Mouse (Mus musculus): ENCODE measurements at regions not wholly inside any gene's neighbourhood (a gene's known extent, or its start where the extent isn't known, plus 50 kb on each side); places are given as distances from the start of the nearest gene placed in this dataset.
A peak's percentile ranks its signal among the peaks of the same experiment; 100 is the strongest.

GRCm38 (mm10) chr2:142505216-142505615, 396.1 kb downstream of the Kif16b start:
- TF ChIP-seq CHD2 (IDR thresholded peaks at IDR 0.05; ENCODE audit: low read depth, low read length), result no peak
- TF ChIP-seq MAFK (IDR thresholded peaks at IDR 0.05; ENCODE audit: insufficient read depth, low read depth, low read length), result peak; percentile 56; the same call in 1 of the 2 replicates
